Mouse (Mus musculus): ENCODE data around the gene Clmp.

DNA sequence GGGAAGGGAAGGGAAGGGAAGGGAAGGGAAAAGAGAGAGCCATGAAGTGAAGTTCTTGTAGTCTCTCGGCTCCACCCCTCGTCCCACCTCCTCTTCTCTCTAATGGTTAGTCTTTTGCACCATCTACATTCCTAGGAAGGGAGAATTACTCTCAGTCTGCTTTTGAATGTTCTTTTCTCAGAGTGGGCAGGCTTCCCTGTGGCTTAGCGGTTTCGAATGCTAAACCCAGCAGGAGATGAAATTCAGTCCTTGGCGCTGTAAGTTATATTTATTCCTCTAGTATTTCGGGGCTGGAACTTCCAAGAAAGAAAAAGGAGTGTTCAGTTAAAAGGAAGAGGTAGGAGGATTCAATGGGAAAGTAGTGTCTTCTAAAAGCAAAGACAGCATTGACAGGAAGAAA lies 51.4 kb downstream of the Clmp start:
- TF ChIP-seq POLR2A (IDR thresholded peaks at IDR 0.05; ENCODE audit: insufficient read length, low read depth): no peak
- no peak for TF ChIP-seq E2F4 (IDR thresholded peaks at IDR 0.05; ENCODE audit: insufficient read depth)
- no peak for TF ChIP-seq USF1 (IDR thresholded peaks at IDR 0.05; ENCODE audit: low read depth)
- no peak for TF ChIP-seq POLR2AphosphoS2 (IDR thresholded peaks at IDR 0.05; ENCODE audit: insufficient read length, low read depth)
- no peak for TF ChIP-seq MAX (IDR thresholded peaks at IDR 0.05; ENCODE audit: low read depth)
- no peak for TF ChIP-seq TCF12 (IDR thresholded peaks at IDR 0.05; ENCODE audit: insufficient read depth, poor library complexity, severe bottlenecking)
- no peak for TF ChIP-seq REST (IDR thresholded peaks at IDR 0.05; ENCODE audit: insufficient read depth, insufficient read length)
- no peak for TF ChIP-seq TCF3 (IDR thresholded peaks at IDR 0.05; ENCODE audit: insufficient read length, low read depth)

Measured in myocyte (in vitro differentiated cells).